Mouse (Mus musculus) embryonic fibroblast, embryonic 13.5 days (primary cell): ENCODE results near the gene E130308A19Rik.

Experiments
- CTCF ChIP-seq: IDR thresholded peaks from 2 replicates; pipeline ENCODE4 v1.5.1; 2011; ENCODE audit warnings: mild to moderate bottlenecking, control low read depth, low read length, moderate library complexity, borderline replicate concordance; ENCODE audit not compliant: insufficient read depth
- POLR2A ChIP-seq: IDR thresholded peaks from 2 replicates; pipeline ENCODE4 v1.6.1; 2011; ENCODE audit warnings: low read depth, mild to moderate bottlenecking, control low read depth, low read length, moderate library complexity

- TF ChIP-seq CTCF, result no peak
- TF ChIP-seq POLR2A, result no peak
Observed at GRCm38 (mm10) chr4:59764950-59765349, 138.9 kb downstream of the E130308A19Rik start.
